17 mouse cellular contexts compared by ENCODE assay signal in the genomic region with DNA sequence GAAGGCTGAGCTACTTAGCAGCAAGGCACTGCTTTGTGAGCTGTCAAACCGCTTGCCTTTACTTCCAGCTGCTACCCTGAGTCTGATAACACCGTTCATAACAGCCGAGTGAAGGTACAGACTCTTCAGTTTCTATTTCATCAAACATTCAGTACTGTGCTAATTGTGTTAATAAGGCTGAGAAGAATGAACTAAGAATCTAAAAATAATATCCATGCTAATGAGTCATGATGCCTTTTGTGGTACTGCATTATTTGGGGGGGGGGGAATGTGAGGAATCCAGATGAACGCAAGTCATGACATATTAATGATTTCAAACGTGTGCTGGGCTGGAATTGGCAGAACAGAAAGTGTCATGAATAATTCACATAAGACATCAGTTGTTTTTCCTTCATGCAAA.
"Had no signal": no experiment of that assay in that cellular context is flagged by ENCODE, and none has a peak within 500 bp of the region (broad histone marks: within the 10 kb centered on the region; RNA-seq: fewer than 3 reads in every experiment).

No protein-coding gene starts in this region.

- H3K9ac ChIP-seq: limb, embryonic 12.5 days; liver, embryonic 13.5 days; liver, postnatal 0 days; lung, embryonic 15.5 days; neural tube, embryonic 12.5 days had no signal

- H3K9me3 ChIP-seq: limb, embryonic 12.5 days; liver, embryonic 13.5 days; lung, embryonic 15.5 days; neural tube, embryonic 12.5 days had no signal

- H3K36me3 ChIP-seq: limb, embryonic 12.5 days; liver, embryonic 13.5 days; lung, embryonic 15.5 days; neural tube, embryonic 12.5 days had no signal

- H3K27me3 ChIP-seq: limb, embryonic 12.5 days; liver, embryonic 13.5 days; lung, embryonic 15.5 days; neural tube, embryonic 12.5 days had no signal

- DNase-seq: kidney, adult 8-10 months; kidney, postnatal 25 days; layer of hippocampus, adult 9-11 months; liver; liver, embryonic 13.5 days; liver, postnatal 0 days; lung, postnatal 14 days; retina, postnatal 1 day; right cerebral cortex, postnatal 4 days; spleen, adult 18-20 months; thymus, adult 18-20 months; thymus, postnatal 25 days had no signal

- H3K27ac ChIP-seq: limb, embryonic 12.5 days; liver, embryonic 13.5 days; lung, embryonic 15.5 days; macrophage; neural tube, embryonic 12.5 days had no signal

- H3K4me1 ChIP-seq: liver, embryonic 13.5 days; lung, embryonic 15.5 days had no signal

- H3K4me2 ChIP-seq: limb, embryonic 12.5 days; liver, embryonic 13.5 days; lung, embryonic 15.5 days; neural tube, embryonic 12.5 days had no signal

- ATAC-seq: liver, postnatal 0 days had no signal

- H3K4me3 ChIP-seq: limb, embryonic 12.5 days; liver, embryonic 13.5 days; lung, embryonic 15.5 days; megakaryocyte, embryonic 14.5 days; neural tube, embryonic 12.5 days had no signal
